Mouse (Mus musculus) brain, embryonic 14.5 days (tissue): Measurements from ENCODE around the gene Eml1. TPM values are rescaled to one million over a fixed set of nuclear protein-coding genes. Genes with fewer than 3 reads are reported as not detected.
A peak's percentile ranks its signal among the peaks of the same experiment; 100 is the strongest.

Experiments
- DNase-seq: peaks from one replicate; pipeline ENCODE4 v3.0.0-alpha.2; 2011; ENCODE audit warnings: low read depth
- CTCF ChIP-seq: fragments of 200-500 bp; IDR thresholded peaks from 2 replicates; pipeline ENCODE4 v1.5.1; 2012; ENCODE audit warnings: inconsistent platforms, mild to moderate bottlenecking, moderate library complexity, borderline replicate concordance; ENCODE audit not compliant: insufficient read depth, insufficient read length; ENCODE audit errors: extremely low read depth
- POLR2A ChIP-seq: fragments of 200-500 bp; IDR thresholded peaks from 2 replicates; pipeline ENCODE4 v1.6.1; 2012; ENCODE audit warnings: mild to moderate bottlenecking, inconsistent platforms, borderline replicate concordance; ENCODE audit not compliant: poor library complexity, insufficient read depth, insufficient read length, severe bottlenecking; ENCODE audit errors: extremely low read depth
- polyA plus RNA-seq: library from polyadenylated mRNA; depleted of rRNA; stranded (reverse); fragments of >200 nt; gene quantifications from 2 replicates; pipeline ENCODE4 v1.2.3, GENCODE M21; 2012

Gene Eml1
- polyA plus RNA-seq, 1 experiment, result 45.6 TPM

DNA sequence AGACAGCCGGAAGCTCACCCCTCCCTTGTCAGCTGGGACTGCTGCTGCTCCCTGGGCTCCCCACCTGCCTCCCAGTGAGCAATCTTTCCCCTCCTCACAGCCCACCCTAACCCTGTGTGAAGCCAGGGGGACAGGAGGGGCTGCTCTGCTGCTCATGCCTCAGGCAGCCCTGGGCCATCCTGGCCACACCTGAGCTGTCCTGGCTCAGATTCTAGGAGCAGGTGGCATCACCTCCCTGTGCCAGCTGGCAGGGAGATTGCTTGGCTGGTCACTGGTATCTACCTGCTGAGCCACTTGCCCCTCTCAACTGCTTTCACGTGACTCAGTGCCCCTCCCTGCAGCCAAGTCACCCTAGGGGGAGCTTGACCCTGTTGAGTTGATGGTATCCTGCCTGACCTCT lies 16.5 kb upstream of the Eml1 start:
- TF ChIP-seq POLR2A, result no peak
- no peak for TF ChIP-seq CTCF
- DNase-seq, result no peak

DNA sequence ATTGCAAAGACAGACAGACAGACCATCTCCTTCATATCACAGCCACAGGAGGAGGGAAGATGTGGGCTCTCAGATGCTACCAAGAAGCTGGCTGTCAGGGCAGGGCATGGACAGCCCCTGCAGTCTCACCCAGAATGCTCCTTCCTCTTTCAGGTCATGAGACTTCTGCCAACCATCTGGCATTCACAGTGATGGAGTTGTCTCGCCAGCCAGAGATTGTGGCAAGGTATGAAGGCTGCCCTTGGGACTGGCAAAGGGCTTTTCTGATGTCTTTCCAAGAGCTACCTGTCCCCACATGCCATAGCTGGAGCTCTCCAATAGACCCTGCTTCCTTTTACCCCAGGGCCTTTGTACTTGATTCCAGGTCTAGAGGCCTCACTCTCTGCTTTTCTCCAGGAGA lies 15.5 kb upstream of the Eml1 start:
- DNase-seq, result no peak
- TF ChIP-seq POLR2A, result no peak
- TF ChIP-seq CTCF, result no peak

DNA sequence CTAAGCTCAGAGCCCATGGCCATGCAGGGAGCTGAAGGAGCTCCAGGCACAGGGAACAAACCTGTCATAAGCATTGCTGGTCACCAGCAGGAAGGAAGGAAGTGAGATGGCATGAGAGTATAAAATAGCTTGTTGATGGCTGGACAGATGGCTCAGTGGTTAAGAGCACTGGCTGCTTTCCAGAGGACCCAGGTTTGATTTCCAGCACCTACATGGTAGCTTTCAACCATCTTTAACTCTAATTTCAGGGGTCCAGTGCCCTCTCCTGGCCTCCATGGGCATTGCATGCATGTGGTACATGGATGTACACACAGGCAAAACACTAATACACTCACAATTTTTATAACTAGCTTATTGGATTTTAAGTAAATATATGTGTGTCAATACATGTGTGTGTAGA lies 14.8 kb upstream of the Eml1 start:
- DNase-seq, result no peak
- TF ChIP-seq CTCF, result no peak

DNA sequence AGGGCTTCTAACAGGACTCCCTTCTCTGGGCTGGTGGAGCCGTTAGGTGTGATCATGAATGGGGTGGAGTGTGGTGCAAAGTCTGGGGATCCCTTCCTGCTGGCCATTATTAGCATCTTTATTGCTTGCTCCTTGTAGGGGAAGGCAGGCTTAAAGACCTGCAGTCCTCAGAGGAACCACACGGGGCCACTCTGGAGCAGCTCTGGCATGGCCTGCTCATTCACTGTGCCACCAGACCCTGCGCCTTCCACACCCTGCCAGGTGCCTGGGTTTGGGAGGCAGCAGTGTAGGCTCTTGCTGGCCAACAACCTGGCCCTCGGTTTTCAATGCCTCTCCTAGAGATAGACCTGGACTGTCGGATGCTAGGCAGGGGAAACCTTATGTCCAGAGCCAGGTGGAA lies 7.0 kb upstream of the Eml1 start:
- TF ChIP-seq POLR2A (no peak), CTCF (peak; percentile 95)
- peak; percentile 91 for DNase-seq

DNA sequence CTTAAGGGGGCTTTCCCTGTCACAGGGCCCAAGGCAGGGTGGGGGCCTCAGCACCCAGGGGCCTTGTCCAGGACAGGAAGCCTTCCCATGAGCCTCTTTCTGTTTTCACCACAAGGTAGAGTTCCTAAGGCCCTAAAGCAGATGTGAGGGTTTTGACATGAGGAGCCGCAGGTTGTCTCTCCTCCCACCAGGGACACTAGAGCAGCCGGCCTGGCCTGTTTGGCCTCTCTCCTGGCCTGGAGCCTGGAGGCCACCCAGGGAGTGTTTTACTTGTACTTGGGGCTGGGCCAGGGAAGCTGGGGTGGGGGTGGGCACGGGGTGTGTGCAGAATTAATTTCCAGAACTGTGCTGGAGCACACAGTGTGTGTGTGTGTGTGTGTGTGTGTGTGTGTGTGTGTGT lies 5.4 kb upstream of the Eml1 start:
- DNase-seq, result peak; percentile 75
- peak; percentile 21; the same call in 1 of the 2 replicates for TF ChIP-seq CTCF
- no peak for TF ChIP-seq POLR2A

DNA sequence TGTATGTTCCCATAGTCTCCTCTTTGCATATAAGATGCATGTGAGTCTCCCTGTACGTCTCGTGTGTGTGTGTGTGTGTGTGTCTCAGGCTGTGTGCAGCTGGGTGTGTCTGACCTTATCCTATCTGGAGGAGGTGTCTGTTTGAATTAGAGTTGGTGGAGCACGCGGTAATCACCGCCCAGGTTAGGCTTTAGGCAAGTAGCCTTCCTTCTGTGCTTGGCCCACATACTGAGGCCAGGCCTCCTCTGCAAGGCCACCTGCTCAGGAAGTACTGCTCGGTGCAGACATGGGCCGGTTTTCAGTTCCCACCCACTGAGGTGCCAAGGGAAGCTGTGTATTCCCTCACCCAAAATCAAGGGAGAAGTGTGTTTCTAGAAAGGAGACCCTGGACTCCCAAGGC lies 4.9 kb upstream of the Eml1 start:
- no peak for TF ChIP-seq POLR2A
- no peak for TF ChIP-seq CTCF
- no peak for DNase-seq

DNA sequence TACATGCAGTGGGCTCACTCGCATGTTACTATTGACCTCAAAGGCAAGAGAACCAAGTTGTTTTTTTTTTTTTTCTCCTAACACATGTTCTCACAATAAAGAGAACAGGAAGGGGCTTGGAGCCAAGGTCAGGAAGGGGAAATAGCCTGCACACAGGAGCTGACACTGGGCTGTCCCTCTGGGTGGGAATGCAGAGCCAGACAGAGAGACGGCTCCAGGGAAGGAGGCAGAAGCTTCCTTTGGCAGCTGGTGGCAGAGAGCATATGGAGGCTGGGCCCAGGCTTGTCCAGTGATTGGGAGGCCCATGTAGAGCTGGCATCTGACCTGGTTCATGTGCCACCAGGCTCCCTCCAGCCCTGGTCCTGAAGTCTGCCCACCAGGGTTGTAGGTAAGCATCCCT lies 2.8 kb upstream of the Eml1 start:
- TF ChIP-seq POLR2A, result no peak
- no peak for TF ChIP-seq CTCF
- no peak for DNase-seq

DNA sequence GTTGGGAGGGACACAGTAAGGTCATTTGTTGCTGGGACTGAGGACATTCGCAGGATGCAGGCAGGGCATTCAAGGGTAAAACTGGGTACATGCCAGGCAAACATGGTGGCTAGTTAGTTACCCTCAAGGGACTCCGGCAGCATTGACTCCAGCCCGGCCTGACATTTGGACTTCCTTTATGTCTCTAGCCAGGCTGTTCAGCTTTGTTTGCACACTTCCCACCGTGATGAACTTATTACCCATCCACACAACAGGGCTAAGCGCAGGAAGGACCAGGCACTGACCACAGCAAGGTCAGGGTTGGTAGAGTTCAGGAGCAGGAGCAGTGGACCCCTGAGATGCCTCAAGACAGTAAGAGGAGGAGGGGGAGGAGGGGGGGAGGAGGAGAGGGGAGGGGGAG lies 1.8 kb upstream of the Eml1 start:
- TF ChIP-seq CTCF, result no peak
- no peak for TF ChIP-seq POLR2A
- DNase-seq, result no peak

DNA sequence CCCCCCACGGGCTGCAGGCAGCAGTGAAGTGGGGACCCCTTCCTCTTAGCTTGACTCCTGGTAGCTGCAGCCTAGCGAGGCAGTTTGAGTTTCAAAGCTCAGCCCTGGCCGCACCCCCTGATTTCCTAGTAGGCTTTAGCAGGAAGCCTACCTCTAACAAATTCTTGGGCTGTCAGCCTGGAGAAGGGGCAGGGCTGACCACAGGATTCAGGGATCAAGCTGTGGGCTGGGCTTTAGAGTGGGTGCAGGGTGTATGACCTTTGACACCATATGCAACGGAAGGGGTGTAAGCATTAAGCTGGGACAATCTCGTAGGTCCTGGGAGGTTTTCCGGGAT lies 640 bp downstream of the Eml1 start:
- TF ChIP-seq POLR2A, result no peak
- no peak for TF ChIP-seq CTCF
- no peak for DNase-seq

DNA sequence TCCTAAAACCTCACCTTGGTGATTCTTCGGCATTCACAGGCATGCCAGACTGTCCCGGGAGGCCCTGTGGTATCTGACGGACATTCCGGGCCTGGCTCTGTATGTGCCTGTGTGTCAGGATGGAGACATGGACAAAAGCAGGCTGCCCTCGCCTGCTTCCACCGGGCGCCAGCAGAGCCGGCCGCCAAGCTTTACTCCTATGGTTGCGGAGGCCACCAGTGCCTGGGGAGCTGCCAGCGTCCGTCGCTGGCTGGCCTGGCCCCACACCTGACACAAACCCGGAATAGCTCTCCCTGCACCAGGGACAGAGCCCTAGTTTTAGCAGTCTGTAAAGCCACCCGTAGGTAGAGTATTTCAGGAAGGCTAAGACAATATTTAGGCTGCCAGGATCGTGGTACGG lies 1.5 kb downstream of the Eml1 start:
- peak; percentile 48 for DNase-seq
- TF ChIP-seq CTCF (no peak), POLR2A (no peak)

DNA sequence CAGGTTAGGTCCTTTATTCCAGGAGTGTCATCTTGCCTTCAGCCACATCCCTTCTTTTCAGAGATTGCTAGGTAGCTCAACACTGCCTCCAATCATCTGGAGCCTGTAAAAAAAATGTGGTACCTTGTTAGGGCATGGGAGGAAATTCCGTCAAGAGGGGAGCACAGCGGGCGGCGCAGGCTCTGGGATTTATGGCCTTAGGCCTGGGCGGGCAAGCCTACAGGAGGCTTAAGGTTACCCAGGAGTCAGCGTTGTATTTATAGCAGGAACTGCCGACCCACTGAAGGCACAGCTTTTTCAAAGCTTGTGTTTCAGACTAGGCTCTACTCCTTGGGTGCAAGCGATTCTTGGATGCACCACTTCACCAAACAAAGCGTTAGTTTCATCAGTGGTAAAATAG lies 2.9 kb downstream of the Eml1 start:
- TF ChIP-seq CTCF (no peak), POLR2A (no peak)
- no peak for DNase-seq

DNA sequence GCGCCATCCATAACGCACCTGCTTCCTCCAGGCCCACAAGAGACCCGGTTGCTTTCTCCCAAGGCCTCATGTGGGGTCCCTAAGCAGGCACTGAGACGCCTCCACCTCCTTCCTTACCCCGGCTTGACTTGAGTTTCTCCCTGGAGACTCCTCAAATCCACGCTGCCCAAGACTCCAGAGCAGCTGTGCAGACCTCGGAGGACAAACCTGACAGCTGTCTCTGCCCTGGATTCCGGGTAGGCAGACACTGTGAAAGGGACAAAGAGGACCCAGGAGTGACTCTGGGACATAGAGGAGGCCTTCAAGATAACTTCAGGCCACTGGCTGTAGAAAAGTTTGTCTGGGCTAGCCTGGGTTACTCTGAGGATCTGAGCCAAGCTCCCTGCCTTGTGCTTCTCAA lies 3.9 kb downstream of the Eml1 start:
- TF ChIP-seq CTCF (no peak), POLR2A (no peak)
- no peak for DNase-seq

DNA sequence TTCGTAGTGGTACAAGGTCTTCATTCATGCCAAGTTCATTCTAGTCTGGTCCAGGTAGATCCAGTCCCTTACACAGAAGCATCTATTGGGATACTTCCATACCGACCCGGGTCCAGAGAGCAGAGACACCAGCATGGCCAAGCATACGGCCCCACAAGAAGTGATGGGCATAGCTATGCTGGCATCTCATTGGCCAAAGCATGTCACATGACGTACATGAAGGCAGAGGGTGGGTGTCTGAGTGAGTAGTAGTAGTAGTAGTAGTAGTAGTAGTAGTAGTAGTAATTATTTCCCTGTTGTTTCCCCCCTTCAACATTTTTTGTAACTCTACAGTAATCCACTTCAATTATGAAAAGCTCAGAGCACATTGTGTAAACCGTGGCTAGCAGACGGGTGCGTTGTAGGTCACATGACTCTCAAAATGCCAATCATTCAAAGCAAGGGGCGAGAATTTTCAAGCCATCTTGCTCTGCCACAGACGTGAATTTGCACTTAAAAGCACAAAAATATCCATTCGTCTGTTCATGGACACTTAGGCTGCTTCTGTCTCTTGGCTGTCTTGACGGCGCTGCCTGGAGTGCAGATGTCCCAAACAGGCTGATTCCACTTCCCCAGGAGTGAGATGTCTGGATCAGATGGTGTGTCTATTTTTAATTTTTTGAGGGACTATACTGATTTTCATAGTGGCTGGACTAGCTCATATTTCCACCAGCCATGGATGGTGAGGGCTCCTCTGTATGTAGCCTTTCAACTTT lies 7.8 kb downstream of the Eml1 start:
- no peak for TF ChIP-seq CTCF
- no peak for TF ChIP-seq POLR2A
- DNase-seq, result peak; percentile 56

DNA sequence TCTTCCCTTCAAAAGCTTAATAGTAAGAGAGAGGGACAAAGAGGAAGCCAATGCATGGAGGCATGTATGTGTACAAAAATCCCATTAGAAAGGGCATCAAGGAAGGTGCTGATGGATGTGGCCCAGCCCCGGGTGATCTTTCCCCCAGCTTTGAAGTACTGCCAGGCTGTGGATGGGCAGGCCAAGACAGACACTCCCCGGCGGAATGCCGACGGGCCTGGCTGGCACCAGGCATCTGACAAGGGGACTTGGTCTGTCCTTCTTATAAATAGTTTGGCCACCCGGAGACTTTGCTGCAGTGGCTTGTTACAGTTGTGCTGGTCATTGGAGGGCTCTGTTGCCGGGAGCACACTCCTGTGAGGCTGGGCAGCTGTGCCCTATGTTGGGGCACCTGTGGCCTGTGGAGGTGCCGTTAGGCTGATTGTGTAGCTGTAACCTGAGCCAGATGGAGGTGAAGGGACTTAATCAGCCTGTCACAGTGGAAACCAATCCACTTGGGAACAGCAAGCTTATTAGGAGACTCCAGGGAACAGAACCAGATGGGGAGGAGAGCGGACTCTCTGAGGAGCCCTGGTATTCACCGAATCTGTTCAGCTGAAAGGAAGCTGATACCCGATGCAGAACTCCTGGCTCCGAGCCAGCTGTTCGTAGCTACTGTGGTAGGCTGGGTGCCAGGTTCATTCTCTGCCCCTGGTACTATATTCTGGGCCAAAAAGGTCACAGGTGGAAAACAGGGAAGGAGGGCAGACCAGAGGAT lies 15.9 kb downstream of the Eml1 start:
- peak; percentile 90 for DNase-seq
- TF ChIP-seq CTCF (no peak), POLR2A (no peak)

DNA sequence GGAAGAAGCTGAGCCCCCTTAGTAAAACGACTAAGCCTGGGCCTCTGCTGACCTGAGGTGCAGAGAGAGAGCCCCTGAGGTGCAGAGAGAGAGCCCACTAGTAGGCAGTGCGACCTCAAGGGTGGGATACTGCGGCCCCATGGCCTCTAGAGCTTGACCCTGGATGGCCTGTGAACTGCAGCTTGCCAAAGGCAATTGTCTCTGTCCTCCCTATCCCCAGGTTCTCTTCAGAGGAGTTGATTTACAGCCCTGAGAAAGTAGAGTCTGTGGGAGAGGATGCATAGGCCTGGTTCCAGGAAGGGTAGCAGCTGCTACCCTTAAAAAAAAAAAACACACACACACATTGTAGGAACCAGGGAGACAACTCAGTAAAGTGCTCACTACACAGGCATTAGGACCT lies 19.0 kb downstream of the Eml1 start:
- no peak for TF ChIP-seq POLR2A
- TF ChIP-seq CTCF, result no peak
- no peak for DNase-seq
